Mouse (Mus musculus): ENCODE measurements around the gene Fmo3.

GRCm38 (mm10) chr1:162946837-162947558 is 37.3 kb downstream of the Fmo3 start:
- TF ChIP-seq CTCF (IDR thresholded peaks at IDR 0.05; ENCODE audit: low read depth, low read length), result no peak
- no peak for TF ChIP-seq POLR2A (IDR thresholded peaks at IDR 0.05; ENCODE audit: borderline replicate concordance, low read depth, low read length)

Data from bone marrow macrophage, adult 2 months (primary cell).